Mouse (Mus musculus): Measurements from ENCODE around the gene Thbs3. TPM values are rescaled to one million over a fixed set of nuclear protein-coding genes. Genes with fewer than 3 reads are reported as not detected.

The Thbs3 gene
- polyA plus RNA-seq, 1 experiment from 2014 or later: 18.4 TPM

DNA sequence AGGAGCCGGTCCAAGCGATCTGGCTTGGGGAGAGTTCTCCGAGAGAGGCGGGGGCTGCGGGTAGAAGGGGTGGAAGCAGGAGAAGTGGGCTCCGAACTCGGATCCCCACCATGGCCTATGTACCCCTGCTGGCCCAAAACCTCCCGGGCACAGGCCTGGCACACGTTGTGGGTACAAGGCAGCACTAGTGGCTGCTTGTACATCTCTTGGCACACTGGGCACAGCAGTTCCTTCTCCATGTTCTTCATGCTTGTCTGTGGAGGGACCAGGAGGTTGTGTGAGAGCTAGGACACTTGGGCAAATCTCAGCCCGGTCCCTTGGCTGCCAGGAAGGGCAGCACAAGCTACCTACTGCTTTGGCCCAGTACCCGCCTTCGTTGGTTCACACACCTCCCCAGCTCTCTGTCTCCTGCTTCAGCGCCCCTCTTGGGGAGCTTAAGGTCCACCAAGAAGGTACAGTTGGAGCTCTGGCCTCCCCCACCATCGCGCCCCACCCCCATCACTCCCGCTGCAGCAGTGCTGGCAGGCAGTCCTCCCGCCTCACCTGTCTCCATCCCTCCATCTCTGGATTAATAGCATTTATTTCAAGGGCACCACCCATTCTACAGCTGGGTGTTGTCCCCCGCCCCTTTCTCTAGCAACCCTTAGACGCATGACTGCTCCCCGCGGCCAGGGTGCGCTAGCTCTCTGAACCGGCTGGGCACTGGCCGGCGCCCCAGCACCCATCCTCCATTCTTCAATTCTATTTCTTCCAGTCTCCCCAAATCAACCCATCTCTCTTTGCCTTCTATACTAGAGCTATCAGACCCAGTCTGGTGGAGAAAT lies 29.4 kb downstream of the Thbs3 start:
- H3K36me3 ChIP-seq (ENCODE audit: insufficient read depth, low read length): peaks cover 7% of the 10 kb centered on the region; the same call in 1 of the 2 replicates
- H3K9me3 ChIP-seq (ENCODE audit: low read length): no peaks in the 10 kb centered on the region
- H3K27me3 ChIP-seq (ENCODE audit: insufficient read depth, low read length): peaks cover 7% of the 10 kb centered on the region; the same call in 1 of the 2 replicates
- WGBS: 10% methylated on average over 25 of the region's 25 CpGs
- peak overlapping the region; percentile 89 for H3K4me3 ChIP-seq (ENCODE audit: low read length)
- peak overlapping the region; percentile 92 for H3K4me2 ChIP-seq (replicated peaks; ENCODE audit: low read depth, low read length)
- H3K27ac ChIP-seq (ENCODE audit: low read length): peak overlapping the region; percentile 65
- H3K9ac ChIP-seq (replicated peaks; ENCODE audit: low read length): peak overlapping the region; percentile 65
- peaks cover 43% of the 10 kb centered on the region for H3K4me1 ChIP-seq (ENCODE audit: insufficient read depth, low read length)
- ATAC-seq (ENCODE audit: low FRiP score, low TSS enrichment): peak; percentile 6; the same call in 1 of the 2 replicates

- peaks cover 7% of the 10 kb centered on the region; the same call in 1 of the 2 replicates for H3K27me3 ChIP-seq (ENCODE audit: insufficient read depth, low read length)
- H3K27ac ChIP-seq (ENCODE audit: low read length): peak overlapping the region; percentile 65; the same call in 1 of the 2 replicates
- peak overlapping the region; percentile 65 for H3K9ac ChIP-seq (replicated peaks; ENCODE audit: low read length)
- peaks cover 43% of the 10 kb centered on the region for H3K4me1 ChIP-seq (ENCODE audit: insufficient read depth, low read length)
- H3K9me3 ChIP-seq (ENCODE audit: low read length): no peaks in the 10 kb centered on the region
- peak overlapping the region; percentile 89 for H3K4me3 ChIP-seq (ENCODE audit: low read length)
- peaks cover 10% of the 10 kb centered on the region; the same call in 1 of the 2 replicates for H3K36me3 ChIP-seq (ENCODE audit: insufficient read depth, low read length)
- H3K4me2 ChIP-seq (replicated peaks; ENCODE audit: low read depth, low read length): peak overlapping the region; percentile 92
- WGBS: under 1% methylated on average over 23 of the region's 26 CpGs
- ATAC-seq (ENCODE audit: low FRiP score, low TSS enrichment): 0 out of 2 replicates have a peak, but pooled peaks have one; percentile 5
Observed at GRCm38 (mm10) chr3:89244982-89245687, 30.2 kb downstream of the Thbs3 start.

DNA sequence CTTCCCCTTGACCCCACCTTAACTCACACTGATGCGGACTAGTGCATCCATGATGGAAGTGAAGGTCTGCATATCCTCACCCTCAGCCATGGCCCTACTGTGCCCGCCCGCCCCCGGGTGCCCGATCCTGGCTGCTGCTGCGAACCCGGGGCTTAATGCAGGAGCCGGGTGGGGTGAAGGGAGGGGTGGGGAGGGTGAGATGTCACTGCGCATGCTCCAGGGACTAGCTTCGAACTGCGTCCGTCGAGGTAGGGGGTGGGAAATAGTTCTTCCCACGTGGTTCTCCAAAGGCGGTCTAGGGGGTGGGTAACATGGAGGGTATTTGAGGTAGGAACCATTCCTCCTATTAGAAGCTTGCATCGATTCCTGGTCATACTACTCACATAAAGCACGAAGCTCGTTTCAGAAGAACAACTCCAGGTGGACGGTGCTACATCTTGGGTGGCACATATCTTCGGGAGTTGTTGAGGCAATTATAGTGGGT lies 30.8 kb downstream of the Thbs3 start, which contains the start of gene Krtcap2:
Krtcap2 (plus strand) TSS at position 279 of the 484 bp plus-strand sequence.
- H3K4me1 ChIP-seq (ENCODE audit: insufficient read depth, low read length): peaks cover 47% of the 10 kb centered on the region
- 0 out of 2 replicates have a peak, but pooled peaks have one; percentile 3 for ATAC-seq (ENCODE audit: low FRiP score, low TSS enrichment)
- peak within 1 kb of the TSS; percentile 92 for H3K4me2 ChIP-seq (replicated peaks; ENCODE audit: low read depth, low read length)
- no peaks in the 10 kb centered on the region for H3K9me3 ChIP-seq (ENCODE audit: low read length)
- peak within 1 kb of the TSS; percentile 86 for H3K9ac ChIP-seq (replicated peaks; ENCODE audit: low read length)
- WGBS: 3% methylated on average over 20 of the region's 20 CpGs
- H3K36me3 ChIP-seq (ENCODE audit: insufficient read depth, low read length): peaks cover 10% of the 10 kb centered on the region; the same call in 1 of the 2 replicates
- peak within 1 kb of the TSS; percentile 84 for H3K27ac ChIP-seq (ENCODE audit: low read length)
- H3K27me3 ChIP-seq (ENCODE audit: insufficient read depth, low read length): peaks cover 7% of the 10 kb centered on the region; the same call in 1 of the 2 replicates
- H3K4me3 ChIP-seq (ENCODE audit: low read length): peak within 1 kb of the TSS; percentile 89

DNA sequence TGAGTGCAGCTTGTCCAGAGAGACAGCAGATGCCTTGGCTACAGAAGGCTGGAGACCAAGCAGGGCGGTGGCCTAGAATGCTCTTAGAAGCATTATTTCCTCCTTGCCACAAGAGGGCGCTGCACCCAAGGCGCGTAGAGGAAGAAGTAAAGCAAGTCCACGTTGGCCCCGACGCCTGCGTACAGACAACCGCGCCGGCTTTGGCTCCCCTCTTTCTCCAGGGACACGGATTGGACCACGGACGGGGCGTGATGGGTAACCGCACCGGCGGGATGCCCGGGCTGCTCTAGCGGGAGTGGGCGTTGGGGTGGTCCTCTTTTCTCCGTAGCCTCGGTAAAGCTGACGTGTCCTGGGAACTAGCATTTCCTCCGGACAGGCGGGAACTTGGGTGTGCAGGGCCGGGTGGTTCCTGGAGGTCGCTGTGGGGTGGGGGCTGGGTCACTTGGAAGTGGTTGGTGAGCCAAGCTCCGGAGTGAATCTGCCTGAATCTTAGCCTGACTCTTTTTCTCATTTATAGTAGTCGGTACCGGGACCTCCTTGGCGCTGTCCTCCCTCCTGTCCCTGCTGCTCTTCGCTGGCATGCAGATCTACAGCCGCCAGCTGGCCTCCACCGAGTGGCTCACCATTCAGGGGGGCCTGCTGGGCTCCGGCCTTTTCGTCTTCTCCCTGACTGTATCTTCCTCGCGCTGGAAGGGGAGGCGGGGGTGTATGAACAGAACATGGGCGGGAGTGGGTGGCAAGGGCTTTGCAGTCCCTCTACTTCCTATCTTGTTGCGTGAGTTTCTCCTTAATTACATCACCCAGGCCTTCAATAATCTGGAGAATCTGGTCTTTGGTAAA lies 31.5 kb downstream of the Thbs3 start, which contains the start of gene Trim46:
Trim46 (minus strand) TSS at position 49 of the 840 bp plus-strand sequence.
- no peaks in the 10 kb centered on the region for H3K9me3 ChIP-seq (ENCODE audit: low read length)
- WGBS: under 1% methylated on average over 42 of the region's 42 CpGs

DNA sequence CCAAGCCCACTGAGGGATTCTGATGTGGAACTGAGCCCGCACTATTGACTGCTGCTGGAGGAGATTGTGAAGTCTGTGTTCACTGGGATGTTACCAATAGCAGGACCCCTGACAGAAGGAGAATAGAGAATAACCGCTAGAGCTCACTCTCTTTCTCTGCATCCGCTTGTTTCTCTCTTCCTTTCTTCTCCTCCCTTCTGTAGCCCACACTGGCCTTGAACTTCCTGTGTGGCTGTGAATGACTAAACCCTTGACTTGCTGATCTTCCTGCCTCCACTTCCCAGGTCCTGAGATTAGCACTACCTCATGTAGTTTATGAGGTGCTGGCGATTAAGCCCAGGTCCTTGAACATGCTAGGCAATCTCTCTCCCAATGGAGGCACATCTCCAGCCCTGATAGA lies 32.5 kb downstream of the Thbs3 start:
- Histone ChIP-seq H3K4me2 (replicated peaks; ENCODE audit: low read depth, low read length) (peak overlapping the region; percentile 92), H3K27me3 (ENCODE audit: insufficient read depth, low read length) (peaks cover 7% of the 10 kb centered on the region; the same call in 1 of the 2 replicates), H3K27ac (ENCODE audit: low read length) (no peak overlapping the region), H3K9ac (replicated peaks; ENCODE audit: low read length) (peak overlapping the region; percentile 86), H3K9me3 (ENCODE audit: low read length) (no peaks in the 10 kb centered on the region), H3K4me3 (ENCODE audit: low read length) (peak overlapping the region; percentile 89), H3K36me3 (ENCODE audit: insufficient read depth, low read length) (peaks cover 10% of the 10 kb centered on the region; the same call in 1 of the 2 replicates), H3K4me1 (ENCODE audit: insufficient read depth, low read length) (peaks cover 59% of the 10 kb centered on the region)
- no peak for ATAC-seq (ENCODE audit: low FRiP score, low TSS enrichment)
- WGBS: 75% methylated on average over 4 of the region's 4 CpGs

More for the DNA sequence above, 31.5 kb downstream of the Thbs3 start, which contains the start of gene Trim46:
- peak; percentile 59 for ATAC-seq (ENCODE audit: low FRiP score, low TSS enrichment)
- Histone ChIP-seq H3K27ac (ENCODE audit: low read length) (peak within 1 kb of the TSS; percentile 84), H3K4me3 (ENCODE audit: low read length) (peak within 1 kb of the TSS; percentile 89), H3K36me3 (ENCODE audit: insufficient read depth, low read length) (peaks cover 10% of the 10 kb centered on the region; the same call in 1 of the 2 replicates), H3K27me3 (ENCODE audit: insufficient read depth, low read length) (peaks cover 7% of the 10 kb centered on the region; the same call in 1 of the 2 replicates), H3K4me2 (replicated peaks; ENCODE audit: low read depth, low read length) (peak within 1 kb of the TSS; percentile 92), H3K4me1 (ENCODE audit: insufficient read depth, low read length) (peaks cover 53% of the 10 kb centered on the region), H3K9ac (replicated peaks; ENCODE audit: low read length) (peak within 1 kb of the TSS; percentile 86)

GRCm38 (mm10) chr3:89250435-89251040 lies 35.6 kb downstream of the Thbs3 start:
- H3K4me2 ChIP-seq (replicated peaks; ENCODE audit: low read depth, low read length): no peak overlapping the region
- no peak overlapping the region for H3K9ac ChIP-seq (replicated peaks; ENCODE audit: low read length)
- peaks cover 31% of the 10 kb centered on the region for H3K4me1 ChIP-seq (ENCODE audit: insufficient read depth, low read length)
- H3K27ac ChIP-seq (ENCODE audit: low read length): peak overlapping the region; percentile 52; the same call in 1 of the 2 replicates
- 0 out of 2 replicates have a peak, but pooled peaks have one; percentile 3 for ATAC-seq (ENCODE audit: low FRiP score, low TSS enrichment)
- H3K4me3 ChIP-seq (ENCODE audit: low read length): no peak overlapping the region
- no peaks in the 10 kb centered on the region for H3K27me3 ChIP-seq (ENCODE audit: insufficient read depth, low read length)
- H3K9me3 ChIP-seq (ENCODE audit: low read length): no peaks in the 10 kb centered on the region
- H3K36me3 ChIP-seq (ENCODE audit: insufficient read depth, low read length): peaks cover 10% of the 10 kb centered on the region; the same call in 1 of the 2 replicates
- 16% methylated on average over 7 of the region's 7 CpGs for WGBS

DNA sequence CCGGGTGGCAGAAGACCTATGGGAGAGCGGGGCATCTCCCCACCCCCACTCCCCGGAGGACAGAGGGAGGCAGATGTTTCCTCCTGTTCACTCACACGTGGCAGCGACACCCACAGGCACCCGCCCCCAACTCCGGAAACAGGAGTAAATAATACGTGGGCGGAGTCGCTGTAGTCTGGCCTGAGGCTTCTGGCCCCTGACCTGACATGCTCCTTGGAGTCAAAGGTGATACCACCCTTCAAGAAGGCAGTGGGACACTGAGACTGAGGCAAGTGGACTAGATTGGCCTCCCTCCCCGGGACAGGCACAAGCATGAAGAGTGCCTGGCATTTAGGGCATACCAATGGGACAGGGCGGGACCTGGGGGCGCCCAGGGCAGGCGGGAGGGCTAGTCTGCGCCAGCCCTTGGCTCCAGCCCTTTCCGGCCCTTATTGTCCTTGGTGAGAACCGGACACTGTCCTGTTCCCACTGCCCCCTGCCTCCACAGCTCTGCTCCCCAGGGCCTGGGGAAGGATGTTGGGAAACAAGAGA lies 36.5 kb downstream of the Thbs3 start:
- no peak overlapping the region; the same call in 1 of the 2 replicates for H3K9ac ChIP-seq (replicated peaks; ENCODE audit: low read length)
- H3K4me2 ChIP-seq (replicated peaks; ENCODE audit: low read depth, low read length): peak overlapping the region; percentile 45
- peak overlapping the region; percentile 59 for H3K27ac ChIP-seq (ENCODE audit: low read length)
- peak; percentile 67 for ATAC-seq (ENCODE audit: low FRiP score, low TSS enrichment)
- no peaks in the 10 kb centered on the region for H3K27me3 ChIP-seq (ENCODE audit: insufficient read depth, low read length)
- under 1% methylated on average over 17 of the region's 17 CpGs for WGBS
- peaks cover 10% of the 10 kb centered on the region; the same call in 1 of the 2 replicates for H3K36me3 ChIP-seq (ENCODE audit: insufficient read depth, low read length)
- H3K4me3 ChIP-seq (ENCODE audit: low read length): no peak overlapping the region
- no peaks in the 10 kb centered on the region for H3K9me3 ChIP-seq (ENCODE audit: low read length)
- H3K4me1 ChIP-seq (ENCODE audit: insufficient read depth, low read length): peaks cover 25% of the 10 kb centered on the region

DNA sequence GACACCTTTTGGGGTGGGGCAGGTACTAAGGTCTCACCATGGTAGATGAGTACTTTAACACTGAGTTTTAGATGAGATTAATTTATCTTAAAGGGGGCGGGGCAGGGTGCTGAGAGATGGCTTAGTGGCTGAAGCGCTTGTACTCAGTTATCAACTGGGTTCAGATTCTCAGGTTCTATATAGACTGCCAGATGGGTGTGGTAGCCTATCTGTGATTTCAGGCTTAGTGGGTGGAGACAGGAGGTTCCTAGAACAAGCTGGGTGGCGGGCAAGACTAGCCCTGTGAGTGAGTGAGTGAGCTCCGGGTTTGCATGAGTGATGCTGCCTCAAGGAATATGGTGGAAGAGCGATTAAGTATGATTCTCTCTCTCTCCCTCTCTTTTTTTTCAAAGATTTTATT lies 40.0 kb downstream of the Thbs3 start:
- no peak for ATAC-seq (ENCODE audit: low FRiP score, low TSS enrichment)
- no peaks in the 10 kb centered on the region for H3K9me3 ChIP-seq (ENCODE audit: low read length)
- H3K4me1 ChIP-seq (ENCODE audit: insufficient read depth, low read length): peaks cover 16% of the 10 kb centered on the region
- 94% methylated on average over 5 of the region's 5 CpGs for WGBS
- H3K27me3 ChIP-seq (ENCODE audit: insufficient read depth, low read length): no peaks in the 10 kb centered on the region
- no peak overlapping the region for H3K27ac ChIP-seq (ENCODE audit: low read length)
- H3K4me2 ChIP-seq (replicated peaks; ENCODE audit: low read depth, low read length): no peak overlapping the region
- no peaks in the 10 kb centered on the region for H3K36me3 ChIP-seq (ENCODE audit: insufficient read depth, low read length)
- H3K9ac ChIP-seq (replicated peaks; ENCODE audit: low read length): no peak overlapping the region
- no peak overlapping the region for H3K4me3 ChIP-seq (ENCODE audit: low read length)

All from kidney, embryonic 16.5 days (tissue).